Mouse (Mus musculus) kidney, postnatal 36 days (tissue): ENCODE results near the gene Adamtsl3.
A peak's percentile ranks its signal among the peaks of the same experiment; 100 is the strongest.

Experiments
- DNase-seq, 2 experiments: peaks; one replicate each; pipeline ENCODE4 v3.0.0; 2021 to 2022; ENCODE audit warnings: mixed read lengths in 2 of 2

The Adamtsl3 gene

GRCm38 (mm10) chr7:82530583-82530982 lies 195.1 kb downstream of the Adamtsl3 start:
- DNase-seq = no peak

DNA sequence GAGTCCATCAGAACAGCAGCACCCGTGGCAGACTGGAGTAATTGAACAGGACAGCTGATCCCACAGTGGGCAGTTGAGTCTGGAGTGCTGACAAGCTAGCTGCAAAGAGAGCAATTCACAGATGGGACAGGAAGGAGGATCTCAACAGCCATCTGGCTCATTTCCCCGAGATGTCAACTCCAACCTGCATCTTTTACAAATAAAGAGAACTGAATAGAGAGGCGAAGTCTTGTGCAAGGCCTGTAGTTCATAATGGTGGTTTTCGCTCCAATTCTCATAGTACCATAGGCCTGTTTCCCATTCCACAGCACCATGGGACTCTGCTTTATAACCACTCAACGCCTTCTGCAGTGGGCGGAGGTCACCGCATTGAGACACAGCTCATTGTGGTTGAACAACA lies 195.9 kb downstream of the Adamtsl3 start:
- DNase-seq = no peak

GRCm38 (mm10) chr7:82533188-82533587 lies 197.7 kb downstream of the Adamtsl3 start:
- peak in 1 of 2 experiments; percentile 37 for DNase-seq

GRCm38 (mm10) chr7:82533747-82534504 lies 198.4 kb downstream of the Adamtsl3 start:
- peak; percentile 34 to 58 for DNase-seq

- DNase-seq = no peak
These were observed 209.0 kb downstream of the Adamtsl3 start for GRCm38 (mm10) chr7:82544390-82544919.

GRCm38 (mm10) chr7:82552005-82552404 lies 216.5 kb downstream of the Adamtsl3 start:
- no peak for DNase-seq

GRCm38 (mm10) chr7:82555803-82556202 lies 220.3 kb downstream of the Adamtsl3 start:
- DNase-seq = no peak

DNA sequence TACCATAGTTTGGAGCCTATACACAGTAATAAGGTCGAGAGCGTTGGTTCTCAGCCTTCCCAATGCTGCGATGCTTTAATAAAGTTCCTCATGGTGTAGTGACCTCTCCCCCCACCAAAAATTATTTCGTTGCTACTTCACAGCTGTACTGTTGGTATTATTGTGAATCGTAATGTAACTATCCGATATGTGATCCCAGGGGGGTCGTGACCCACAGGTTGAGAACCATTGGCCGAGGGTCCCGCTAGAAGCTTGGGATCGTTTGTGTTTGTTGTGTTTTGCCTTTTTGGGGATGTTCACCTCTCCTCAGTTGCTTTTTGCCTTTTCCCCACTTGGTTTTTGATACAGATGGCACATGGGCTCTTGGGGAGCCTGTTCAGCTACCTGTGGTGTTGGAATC lies 220.9 kb downstream of the Adamtsl3 start:
- DNase-seq = no peak

GRCm38 (mm10) chr7:82557111-82557510 lies 221.6 kb downstream of the Adamtsl3 start:
- no peak for DNase-seq

DNA sequence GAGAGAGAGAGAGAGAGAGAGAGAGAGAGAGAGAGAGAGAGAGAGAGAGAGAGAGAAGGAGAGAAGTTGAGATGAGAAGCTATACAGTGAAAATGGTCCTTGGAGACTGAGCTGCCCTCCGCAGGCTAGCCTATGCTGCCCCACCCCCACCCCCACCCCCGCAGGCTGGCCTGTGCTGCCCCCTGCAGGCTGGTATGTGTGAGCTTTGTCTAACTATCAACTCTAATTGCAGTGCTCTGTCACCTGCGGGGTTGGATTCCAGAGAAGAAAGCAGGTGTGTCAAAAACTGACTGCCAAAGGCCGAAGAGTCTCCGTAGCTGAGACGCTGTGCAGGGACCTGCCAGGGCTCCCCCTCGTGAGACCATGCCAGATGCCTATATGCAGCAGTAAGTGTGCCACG lies 231.2 kb downstream of the Adamtsl3 start:
- no peak for DNase-seq

GRCm38 (mm10) chr7:82567811-82568210 lies 232.3 kb downstream of the Adamtsl3 start:
- DNase-seq = no peak

GRCm38 (mm10) chr7:82572981-82573380 lies 237.5 kb downstream of the Adamtsl3 start:
- no peak for DNase-seq

DNA sequence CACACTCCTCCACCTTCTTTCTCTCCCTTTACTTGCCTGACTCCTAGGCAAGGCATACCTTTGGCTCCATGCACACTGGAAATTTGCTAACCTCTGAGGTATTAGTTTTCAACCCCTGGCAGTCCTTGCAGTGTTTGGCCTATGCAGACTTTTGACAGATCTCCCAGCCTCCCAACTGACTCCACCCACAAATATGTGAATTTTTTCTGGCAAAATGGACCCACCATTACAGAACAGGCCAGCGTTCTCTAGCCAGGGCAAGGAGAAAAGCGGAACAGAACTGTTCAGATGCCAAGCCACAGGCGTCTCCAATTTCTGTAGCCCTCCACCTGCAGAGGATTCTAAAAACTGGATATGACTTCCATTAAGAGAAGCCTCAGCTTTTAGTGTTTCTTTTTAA lies 244.5 kb downstream of the Adamtsl3 start:
- no peak for DNase-seq

DNA sequence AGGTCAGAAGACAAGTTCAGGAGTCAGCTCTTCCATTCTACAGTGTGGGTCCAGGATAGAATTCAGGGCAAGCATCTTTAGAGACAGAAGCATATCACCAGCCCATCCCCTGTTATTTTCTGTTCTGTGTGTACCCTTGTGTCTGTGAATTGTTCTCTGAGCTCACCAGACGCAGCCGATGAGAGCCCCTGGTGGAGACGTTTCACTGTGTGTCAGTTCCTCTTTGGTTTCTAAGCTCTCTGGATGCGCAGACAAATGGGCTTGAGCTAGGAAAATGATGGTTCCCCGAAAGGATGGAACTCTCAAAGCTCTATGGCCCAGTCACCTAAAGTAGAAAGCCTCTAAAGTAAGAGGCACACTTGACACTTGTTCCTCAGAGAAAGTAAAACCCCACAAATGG lies 246.3 kb downstream of the Adamtsl3 start:
- no peak for DNase-seq

- DNase-seq = no peak
These were observed 247.0 kb downstream of the Adamtsl3 start for GRCm38 (mm10) chr7:82582534-82582933.

GRCm38 (mm10) chr7:82590931-82591330 lies 255.4 kb downstream of the Adamtsl3 start:
- no peak for DNase-seq

DNA sequence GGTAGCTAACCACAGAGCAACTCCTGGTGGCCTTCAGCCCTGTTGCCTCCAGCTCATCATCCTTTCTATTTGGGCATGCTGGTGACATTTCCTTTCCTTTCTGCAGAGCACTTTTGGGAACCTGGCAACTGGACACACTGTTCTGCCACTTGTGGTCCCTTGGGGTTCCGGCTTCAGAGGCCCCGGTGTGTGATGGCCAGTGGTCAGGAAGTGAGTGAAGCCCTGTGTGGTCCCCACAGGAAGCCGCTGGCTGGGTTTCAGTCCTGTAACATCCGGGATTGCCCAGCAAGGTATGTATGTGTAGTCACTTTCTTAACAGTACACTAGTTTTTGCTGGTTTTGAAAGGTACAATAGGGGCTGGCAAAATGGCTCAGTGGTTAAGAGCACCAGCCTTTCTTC lies 266.5 kb downstream of the Adamtsl3 start:
- DNase-seq = no peak

- no peak for DNase-seq
These were observed 269.9 kb downstream of the Adamtsl3 start for GRCm38 (mm10) chr7:82605425-82605824.

DNA sequence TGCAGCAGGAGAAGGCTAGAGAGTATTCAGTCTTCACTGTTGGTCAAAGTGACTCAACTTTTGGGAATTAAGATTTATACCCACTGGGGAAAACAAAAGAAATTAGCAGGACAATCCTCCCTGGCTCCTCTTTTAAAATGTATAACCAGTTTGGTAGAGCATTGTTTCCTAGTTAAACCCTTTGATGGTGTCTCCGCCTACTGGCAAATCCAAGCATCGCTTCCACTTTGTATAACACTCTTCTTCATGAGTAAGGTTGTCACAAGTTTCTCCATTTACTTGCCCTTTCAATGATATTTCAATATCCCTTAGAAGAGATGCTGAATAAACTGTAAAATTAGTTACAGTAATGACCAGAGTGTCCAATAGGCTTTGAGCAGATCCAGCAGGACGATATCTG lies 274.1 kb downstream of the Adamtsl3 start:
- DNase-seq = peak in 1 of 2 experiments; percentile 23

DNA sequence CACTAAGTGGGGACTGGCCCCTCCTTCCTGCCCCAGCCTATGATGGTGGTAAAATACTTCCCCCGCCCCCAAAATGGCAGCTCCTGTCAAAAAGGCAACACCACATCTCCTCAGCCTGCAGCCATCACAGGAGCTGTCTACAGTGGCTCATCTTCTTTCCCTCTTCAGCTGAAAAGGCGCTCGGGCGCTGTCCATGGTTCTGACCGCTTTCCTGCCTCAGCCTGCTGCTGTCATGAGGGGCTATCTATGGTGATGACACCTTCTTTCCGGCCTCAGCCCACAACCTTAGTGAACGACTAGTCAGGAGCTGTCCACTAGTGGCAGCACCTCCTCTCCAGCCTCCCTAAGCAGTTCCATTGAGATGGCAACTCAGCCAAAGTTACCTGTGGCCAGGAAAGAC lies 289.8 kb downstream of the Adamtsl3 start:
- peak; percentile 20 to 82 for DNase-seq

DNA sequence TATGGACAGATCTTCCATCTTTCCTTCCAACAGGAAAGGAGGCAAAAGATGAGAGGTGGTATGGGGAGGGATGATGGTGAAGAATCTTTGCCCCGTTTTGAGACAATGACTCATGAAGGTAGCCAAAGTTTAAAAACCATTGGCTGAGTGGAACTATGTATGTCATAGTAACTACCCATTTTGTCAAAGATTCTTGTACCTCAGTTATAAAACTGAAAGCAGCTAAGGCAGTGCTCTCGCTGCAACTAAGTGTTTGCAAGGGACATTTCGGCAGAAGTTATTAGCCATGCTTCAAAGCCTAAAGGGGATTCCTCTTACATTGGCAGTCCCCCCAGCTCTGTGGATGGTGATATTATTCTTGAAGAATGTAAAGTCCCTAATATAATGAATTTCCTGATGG lies 311.7 kb downstream of the Adamtsl3 start:
- DNase-seq = no peak

DNA sequence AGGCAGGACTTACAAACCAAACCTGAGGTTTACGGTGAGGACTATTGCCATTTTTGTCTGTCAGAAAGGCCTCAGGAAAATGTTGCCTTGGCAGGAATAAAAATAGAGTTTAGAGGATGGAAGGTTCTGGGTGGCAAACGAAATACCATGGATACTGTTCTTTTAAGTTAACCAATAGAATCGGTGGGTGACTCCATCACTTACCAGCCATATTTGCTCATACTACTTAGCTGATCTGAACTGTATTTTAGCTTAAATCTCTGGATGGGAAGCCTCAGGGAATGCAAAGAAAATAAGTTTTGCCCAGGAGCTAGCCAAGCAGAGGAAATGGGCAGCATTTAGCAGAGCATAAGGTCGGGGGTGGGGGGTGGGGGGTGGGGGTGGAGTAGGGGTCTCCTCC lies 312.4 kb downstream of the Adamtsl3 start:
- DNase-seq = no peak

GRCm38 (mm10) chr7:82648353-82649080 lies 313.0 kb downstream of the Adamtsl3 start, which contains the start of the genes Saxo2 and Efl1:
Gene Saxo2, minus strand, starts transcription at chr7:82648528.
Gene Efl1, plus strand, starts transcription at chr7:82648614.
- peak; percentile 97 to 99 for DNase-seq

GRCm38 (mm10) chr7:82649081-82649445 lies 313.6 kb downstream of the Adamtsl3 start:
- peak in 1 of 2 experiments; percentile 5 for DNase-seq
